Mouse (Mus musculus) adrenal gland, postnatal 10 days (tissue): ENCODE data around the gene Cops2. TPM values are rescaled to one million over a fixed set of nuclear protein-coding genes. Genes with fewer than 3 reads are reported as not detected.
A peak's percentile ranks its signal among the peaks of the same experiment; 100 is the strongest.

Experiments
- DNase-seq: peaks from one replicate; pipeline ENCODE4 v3.0.0; 2021; ENCODE audit warnings: mixed read lengths
- total RNA-seq, 2 experiments: library from RNA; stranded (reverse); gene quantifications; 2 replicates each; pipeline ENCODE4 v1.2.3; 2021

The Cops2 gene
- total RNA-seq, 2 experiments from 2014 or later = 109 to 121 TPM

- no peak for DNase-seq
Observed at GRCm38 (mm10) chr2:125827898-125828297, 31.0 kb downstream of the Cops2 start.

DNA sequence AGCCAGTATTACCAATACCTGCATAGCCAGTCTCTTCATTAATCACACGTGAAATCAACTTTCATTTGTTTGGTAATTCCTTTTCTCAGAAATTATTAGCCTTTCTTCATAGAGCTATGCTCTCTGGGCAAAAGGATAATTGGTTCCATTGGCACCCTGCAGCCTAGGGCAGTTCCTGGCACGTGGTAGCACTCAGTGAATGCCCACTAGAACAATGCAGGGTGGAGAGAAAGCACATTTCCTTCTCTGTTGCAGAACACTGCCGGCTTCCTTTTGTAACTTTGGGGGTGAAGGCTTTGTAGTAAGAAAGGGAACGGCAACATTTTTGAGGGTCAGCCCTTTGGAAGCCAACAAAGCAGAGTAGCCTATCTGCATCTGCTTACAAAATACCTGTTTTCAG lies 32.7 kb downstream of the Cops2 start:
- no peak for DNase-seq

- no peak for DNase-seq
Observed at GRCm38 (mm10) chr2:125820397-125820796, 38.5 kb downstream of the Cops2 start.

DNA sequence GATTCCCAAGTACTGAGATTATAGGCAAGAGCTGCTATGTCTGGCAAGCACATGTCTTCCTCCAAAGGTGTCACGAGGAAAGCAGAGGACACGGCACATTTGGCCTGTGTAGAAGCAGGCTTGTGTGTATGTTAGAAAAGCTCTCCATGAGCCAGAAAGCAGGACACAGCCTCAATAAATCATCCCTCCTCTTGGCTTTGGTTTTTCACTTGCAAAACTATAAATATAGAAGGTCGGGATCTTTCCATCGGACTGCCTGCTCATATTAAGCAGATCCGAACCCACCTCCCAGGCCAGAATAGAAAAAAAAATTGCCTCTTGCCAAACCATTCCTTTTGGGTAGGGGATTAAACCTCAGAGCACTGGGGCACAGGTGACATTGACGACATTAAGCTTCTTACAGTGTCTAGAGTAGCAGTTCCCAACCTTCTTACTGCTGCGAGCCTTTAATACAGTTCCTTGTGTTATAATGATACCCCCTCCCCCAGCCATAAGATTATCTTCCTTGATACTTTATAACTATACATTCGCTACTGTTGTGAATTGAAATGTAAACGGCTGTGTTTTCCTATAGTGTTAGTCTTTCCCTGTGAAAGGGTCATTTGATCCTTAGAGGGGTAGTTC lies 44.9 kb downstream of the Cops2 start:
- DNase-seq = no peak

DNA sequence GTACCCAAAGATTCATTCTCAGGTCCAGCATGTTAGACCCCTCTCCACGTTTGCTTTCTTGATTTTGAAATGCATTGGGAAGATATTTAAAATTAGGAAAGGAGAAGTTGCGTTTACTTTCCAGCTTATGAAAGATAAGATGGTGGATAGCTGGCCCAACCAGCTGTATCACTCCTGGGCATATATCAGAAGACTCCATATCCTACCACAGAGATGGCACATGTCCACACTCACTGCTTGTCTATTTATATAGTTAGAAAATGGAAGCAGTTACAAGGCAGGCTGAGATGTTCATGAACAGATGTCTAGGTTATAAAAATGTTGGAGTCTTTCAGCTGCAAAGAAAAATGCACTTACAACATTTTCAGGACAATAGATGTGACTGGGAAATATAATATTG lies 47.6 kb downstream of the Cops2 start:
- no peak for DNase-seq

DNA sequence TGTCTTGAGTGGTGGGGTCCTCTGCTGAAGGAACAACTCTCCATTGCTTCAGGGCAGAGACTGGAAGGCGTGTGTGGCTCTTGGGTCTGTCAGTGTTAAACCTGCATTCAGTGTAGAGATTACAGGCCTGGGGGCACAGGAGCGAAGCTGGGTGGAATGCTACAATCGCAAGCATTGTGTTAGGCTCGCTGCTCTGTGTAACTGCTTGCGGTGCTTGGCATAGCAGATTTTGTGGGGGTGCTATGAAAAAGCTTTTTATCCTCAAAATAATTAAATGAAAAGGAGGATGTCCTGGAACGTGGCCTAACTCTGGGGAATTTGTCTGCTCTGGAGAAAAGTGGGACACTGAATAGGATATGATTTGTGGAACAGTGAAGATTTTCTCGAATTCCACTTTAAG lies 49.4 kb downstream of the Cops2 start:
- no peak for DNase-seq

- no peak for DNase-seq
Observed at GRCm38 (mm10) chr2:125805826-125806225, 53.1 kb downstream of the Cops2 start.

- no peak for DNase-seq
Observed at GRCm38 (mm10) chr2:125801947-125802346, 57.0 kb downstream of the Cops2 start.

DNA sequence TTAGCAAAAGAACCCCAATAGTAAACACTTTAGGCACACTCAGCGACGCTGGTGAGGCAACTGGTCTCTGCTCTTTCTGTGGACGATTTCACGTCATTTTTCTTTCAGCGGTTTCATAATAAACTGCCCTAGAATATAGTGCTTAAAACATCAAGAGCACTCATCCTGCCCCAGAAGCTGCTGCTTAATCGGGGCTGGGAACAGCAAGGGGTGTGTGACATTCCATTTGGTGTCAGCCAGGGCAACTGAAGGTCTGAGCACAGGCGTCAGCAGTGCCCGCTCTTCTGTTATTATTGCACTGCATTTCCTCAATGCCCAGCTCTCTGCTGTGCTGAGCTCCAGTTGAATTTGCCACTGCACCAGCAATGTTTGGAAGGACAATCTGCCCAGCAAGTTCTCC lies 57.9 kb downstream of the Cops2 start:
- no peak for DNase-seq

DNA sequence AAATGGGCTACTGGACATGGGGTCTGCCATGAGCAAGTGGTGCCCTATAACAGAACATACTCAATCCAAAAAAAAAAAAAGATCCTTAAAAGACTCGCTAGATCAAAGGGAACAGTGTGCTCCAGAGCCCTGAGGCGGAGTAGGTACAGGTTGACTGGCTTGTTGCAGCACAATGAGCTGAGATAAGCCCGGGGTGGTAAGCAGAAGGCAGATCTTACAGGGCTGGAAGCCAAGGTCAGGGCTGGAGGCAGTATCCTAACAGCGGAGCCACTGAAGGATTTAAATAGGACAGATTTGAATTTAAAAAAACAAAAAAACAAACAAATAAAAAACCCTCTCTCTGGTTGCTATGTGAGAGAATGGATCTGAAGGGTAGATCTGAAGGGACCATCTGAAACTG lies 58.5 kb downstream of the Cops2 start:
- DNase-seq = peak; percentile 38

DNA sequence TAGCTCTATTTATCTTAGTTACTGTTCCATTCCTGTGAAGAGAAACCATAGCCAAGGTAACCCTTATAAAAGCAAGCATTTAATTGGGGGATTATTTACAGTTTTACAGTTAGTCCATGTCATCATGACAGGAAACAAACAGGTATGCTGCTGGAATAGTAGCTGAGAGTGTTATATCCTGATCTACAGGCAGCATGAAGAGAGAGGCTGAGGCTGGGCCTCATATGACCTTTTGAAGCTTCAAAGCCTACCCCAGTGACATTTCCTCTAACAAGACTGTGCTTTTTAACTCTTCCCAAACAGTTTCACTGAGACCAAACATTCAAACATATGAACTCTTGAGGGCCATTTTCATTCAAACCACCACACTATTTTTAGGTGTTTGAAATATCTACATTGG lies 61.1 kb downstream of the Cops2 start:
- DNase-seq = no peak

DNA sequence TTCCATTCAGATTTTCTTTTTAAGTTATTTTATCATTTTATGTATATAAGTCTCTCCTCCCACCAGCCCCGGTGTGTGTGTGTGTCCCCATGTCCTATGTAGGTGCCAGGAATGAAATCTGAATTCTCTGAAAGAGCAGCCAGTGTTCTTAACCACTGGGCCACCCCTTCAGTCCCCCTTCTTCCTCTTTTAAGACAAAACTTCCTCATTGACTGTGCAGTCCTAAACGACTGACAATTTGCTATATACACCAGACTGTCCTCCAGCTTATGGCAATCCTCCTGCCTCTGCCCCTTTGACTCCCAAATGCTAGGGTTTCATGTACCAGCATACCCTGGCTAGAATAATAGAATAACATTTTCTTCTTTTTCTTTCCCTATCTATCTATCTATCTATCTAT lies 63.8 kb downstream of the Cops2 start:
- no peak for DNase-seq

GRCm38 (mm10) chr2:125794166-125794565 lies 64.8 kb downstream of the Cops2 start:
- DNase-seq = no peak

- DNase-seq = no peak
Observed at GRCm38 (mm10) chr2:125792879-125793261, 66.1 kb downstream of the Cops2 start.

DNA sequence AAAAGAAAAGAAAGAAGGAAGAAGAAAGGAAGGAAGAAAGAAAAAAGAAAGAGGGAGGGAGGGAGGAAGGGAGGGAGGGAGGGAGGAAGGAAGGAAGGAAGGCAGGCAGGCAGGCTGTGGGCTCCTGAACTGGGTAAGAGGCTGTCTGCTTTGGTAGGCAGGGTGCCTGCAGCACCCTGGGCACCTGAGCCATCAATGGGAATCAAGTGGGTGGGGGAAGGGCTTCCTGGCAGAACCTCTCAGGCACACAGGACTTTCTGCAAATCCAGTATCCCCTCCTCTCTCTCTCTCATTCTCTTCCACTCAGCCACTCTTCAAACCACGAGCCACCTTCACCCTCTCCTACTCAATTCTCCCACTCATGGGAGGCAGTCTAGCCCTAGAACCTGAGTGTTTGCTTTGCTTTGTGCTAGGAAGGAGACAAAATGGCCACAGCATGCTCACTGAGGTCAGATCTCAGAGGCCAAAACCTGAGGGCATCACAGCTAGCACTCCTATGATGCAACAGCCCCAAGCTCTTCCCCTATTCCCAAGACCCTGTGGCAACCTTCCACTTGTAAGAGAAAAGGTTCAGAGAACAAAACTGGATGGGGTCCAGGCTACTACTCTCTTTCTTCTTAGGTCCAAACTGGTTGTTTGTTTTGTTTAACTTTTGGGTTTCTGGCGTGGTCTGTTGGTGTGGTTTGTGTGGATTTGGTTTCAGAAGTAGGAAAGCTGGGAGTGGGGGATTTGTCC lies 66.6 kb downstream of the Cops2 start:
- no peak for DNase-seq

DNA sequence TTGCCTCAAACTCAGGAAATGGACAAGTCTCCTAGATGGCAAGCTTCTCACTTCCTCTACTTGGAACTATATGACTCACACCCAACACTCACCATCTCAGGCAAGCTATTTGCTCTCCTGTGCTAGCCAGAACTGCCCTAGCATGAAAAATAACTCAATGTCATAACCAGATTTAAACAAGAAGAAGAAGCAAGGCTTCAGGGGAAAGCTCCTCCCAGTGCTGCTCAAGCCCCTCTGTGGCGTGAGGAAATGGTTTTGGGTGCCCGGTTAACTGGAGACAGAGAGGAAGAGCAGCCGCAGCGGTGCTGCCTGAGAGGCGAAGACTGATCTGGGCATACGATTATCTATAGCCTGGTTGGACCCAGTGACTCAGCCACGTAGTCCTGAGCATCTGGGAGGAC lies 67.5 kb downstream of the Cops2 start:
- DNase-seq = no peak

DNA sequence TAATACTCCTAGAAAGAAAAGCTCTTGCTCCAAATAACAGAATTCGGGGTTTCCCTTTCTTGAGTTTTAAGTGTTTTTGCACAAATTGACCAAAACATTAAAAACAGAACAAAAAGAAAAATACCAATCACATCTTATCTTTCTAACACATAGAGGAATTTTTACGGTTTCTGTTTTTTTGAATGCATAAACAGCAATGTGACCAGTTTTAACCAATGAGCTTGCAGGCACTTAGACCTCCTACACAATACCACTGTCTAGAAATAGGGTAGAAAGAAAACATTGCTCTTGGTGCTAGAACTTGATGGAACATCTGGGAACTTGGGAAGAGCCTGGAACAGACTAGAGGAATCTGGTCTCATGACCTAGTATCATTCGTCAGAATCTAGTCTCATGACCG lies 68.7 kb downstream of the Cops2 start:
- DNase-seq = no peak

- no peak for DNase-seq
Observed at GRCm38 (mm10) chr2:125789265-125789664, 69.7 kb downstream of the Cops2 start.

GRCm38 (mm10) chr2:125788785-125789184 lies 70.2 kb downstream of the Cops2 start:
- DNase-seq = no peak

- DNase-seq = no peak
Observed at GRCm38 (mm10) chr2:125788351-125788750, 70.6 kb downstream of the Cops2 start.

GRCm38 (mm10) chr2:125785021-125785420 lies 73.9 kb downstream of the Cops2 start:
- DNase-seq = no peak

GRCm38 (mm10) chr2:125784392-125784791 lies 74.5 kb downstream of the Cops2 start:
- DNase-seq = no peak

DNA sequence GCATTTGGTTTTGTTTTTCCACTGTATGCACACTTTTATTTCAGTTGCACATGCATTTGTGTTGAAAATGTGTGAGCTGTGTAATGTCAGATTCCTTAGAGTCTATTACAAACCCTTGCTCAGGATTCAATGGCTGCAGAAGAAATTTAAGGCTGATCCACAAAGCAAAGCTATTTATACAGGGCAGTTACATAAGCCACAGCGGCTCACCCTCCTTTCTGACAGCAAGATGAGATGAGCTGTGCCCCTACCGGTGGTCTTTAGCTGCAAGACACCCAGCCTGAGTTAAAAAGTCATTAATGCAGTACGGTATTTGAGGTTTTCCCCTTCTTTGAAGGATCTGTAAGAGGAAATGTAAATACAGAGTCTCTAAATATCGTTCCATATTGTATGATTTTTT lies 75.1 kb downstream of the Cops2 start:
- no peak for DNase-seq

GRCm38 (mm10) chr2:125782719-125783109 lies 76.2 kb downstream of the Cops2 start, which contains the start of gene Secisbp2l:
TSS of gene Secisbp2l (minus strand) at chr2:125782870.
- peak; percentile 98 for DNase-seq
